Mouse (Mus musculus) lung, embryonic 15.5 days (tissue): Measurements from ENCODE around the gene Nasp. TPM values are rescaled to one million over a fixed set of nuclear protein-coding genes. Genes with fewer than 3 reads are reported as not detected.

ENCODE experiments used
- ATAC-seq: fragments of 200-750 bp; cut with Nextera tagmentation; 2 replicates; pipeline ENCODE4 v1.8.0; 2017; ENCODE audit warnings: moderate number of reproducible peaks, borderline replicate concordance; ENCODE audit not compliant: low FRiP score, low TSS enrichment; ENCODE audit errors: extremely low read depth
- H3K27ac ChIP-seq: fragments of 300-500 bp; sonication (generic); 2 replicates; pipeline ENCODE4 v1.5.1; 2015; ENCODE audit warnings: moderate library complexity, mild to moderate bottlenecking, inconsistent platforms
- H3K27me3 ChIP-seq: fragments of 300-500 bp; sonication (generic); 2 replicates; pipeline ENCODE4 v1.6.1; 2015; ENCODE audit warnings: inconsistent platforms
- H3K36me3 ChIP-seq: fragments of 300-500 bp; sonication (generic); 2 replicates; pipeline ENCODE4 v1.6.1; 2015; ENCODE audit warnings: inconsistent platforms
- H3K4me1 ChIP-seq: fragments of 300-500 bp; sonication (generic); 2 replicates; pipeline ENCODE4 v1.6.1; 2015; ENCODE audit warnings: inconsistent platforms
- H3K4me2 ChIP-seq: fragments of 300-500 bp; sonication (generic); 2 replicates; pipeline ENCODE4 v1.6.1; 2015; ENCODE audit warnings: inconsistent platforms, mild to moderate bottlenecking, moderate library complexity
- H3K4me3 ChIP-seq: fragments of 300-500 bp; sonication (generic); 2 replicates; pipeline ENCODE4 v1.5.1; 2015; ENCODE audit warnings: mild to moderate bottlenecking, inconsistent platforms
- H3K9ac ChIP-seq: fragments of 300-500 bp; sonication (generic); 2 replicates; pipeline ENCODE4 v1.6.1; 2015; ENCODE audit warnings: inconsistent platforms
- H3K9me3 ChIP-seq: fragments of 300-500 bp; sonication (generic); 2 replicates; pipeline ENCODE4 v1.6.1; 2016; ENCODE audit warnings: inconsistent platforms
- WGBS: fragments of 180-500 bp; shearing (Covaris S2); methylation state at CpG from one replicate; pipeline ENCODE4 v1.1.7; 2015; 5-methylcytosine and 5-hydroxymethylcytosine counted together
- polyA plus RNA-seq: library from polyadenylated mRNA; unstranded; fragments of >200 nt; fragmentation: Nextera tagmentation; extraction: Ambion mirVana; gene quantifications from 2 replicates; pipeline ENCODE4 v1.2.1, GENCODE M21; 2015

Gene Nasp
- polyA plus RNA-seq, 1 experiment from 2014 or later: 131 TPM

DNA sequence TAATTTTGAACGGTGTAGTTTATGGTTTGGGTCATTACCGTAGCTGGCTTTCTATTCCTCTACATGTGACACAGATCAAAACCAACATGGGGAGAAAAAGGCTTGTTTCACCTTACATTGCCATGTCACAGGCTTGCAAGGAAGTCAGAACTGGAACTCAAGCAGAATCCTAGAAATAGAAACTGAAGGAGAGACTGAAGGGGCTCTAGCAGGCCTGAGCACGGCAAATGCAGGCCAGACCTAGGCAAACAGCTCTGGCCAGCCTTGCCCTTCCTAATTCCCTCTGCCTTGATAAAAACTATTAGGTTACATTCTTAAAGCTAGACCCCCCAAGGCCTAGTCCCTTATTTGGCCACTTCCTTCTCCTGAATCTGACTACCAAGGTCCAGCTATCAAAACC lies 27.9 kb upstream of the Nasp start:
- WGBS: 55% methylated on average over 3 of the region's 3 CpGs
- Histone ChIP-seq H3K9ac (no peak overlapping the region), H3K4me3 (no peak overlapping the region), H3K4me1 (peaks cover 11% of the 10 kb centered on the region; the same call in 1 of the 2 replicates), H3K36me3 (no peaks in the 10 kb centered on the region), H3K27me3 (no peaks in the 10 kb centered on the region), H3K4me2 (no peak overlapping the region), H3K27ac (no peak overlapping the region), H3K9me3 (no peaks in the 10 kb centered on the region)
- ATAC-seq: no peak

DNA sequence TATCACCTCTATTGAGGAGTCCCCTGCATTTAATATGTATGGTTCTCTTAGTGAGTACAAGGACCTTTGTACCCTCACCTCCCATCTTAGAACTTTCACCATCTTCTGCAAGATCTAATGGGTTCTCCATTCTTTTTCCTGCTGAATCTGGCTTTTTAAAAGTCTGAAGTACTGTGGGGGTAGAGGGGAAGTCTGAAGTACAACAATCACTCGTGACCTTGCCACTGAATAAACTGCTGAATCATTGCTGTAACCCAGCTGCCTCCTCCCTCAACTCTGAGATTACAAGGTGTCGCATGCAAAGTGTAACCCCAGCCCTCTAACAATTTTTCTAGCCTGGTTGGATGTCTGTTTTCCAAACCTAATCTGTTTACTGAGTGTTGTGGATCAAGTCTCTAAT lies 27.4 kb upstream of the Nasp start:
- no peak for ATAC-seq
- Histone ChIP-seq H3K36me3 (no peaks in the 10 kb centered on the region), H3K4me1 (peaks cover 13% of the 10 kb centered on the region), H3K27me3 (no peaks in the 10 kb centered on the region), H3K9me3 (no peaks in the 10 kb centered on the region), H3K27ac (no peak overlapping the region), H3K4me2 (no peak overlapping the region), H3K4me3 (no peak overlapping the region), H3K9ac (no peak overlapping the region)
- WGBS: 37% methylated on average over 2 of the region's 2 CpGs

DNA sequence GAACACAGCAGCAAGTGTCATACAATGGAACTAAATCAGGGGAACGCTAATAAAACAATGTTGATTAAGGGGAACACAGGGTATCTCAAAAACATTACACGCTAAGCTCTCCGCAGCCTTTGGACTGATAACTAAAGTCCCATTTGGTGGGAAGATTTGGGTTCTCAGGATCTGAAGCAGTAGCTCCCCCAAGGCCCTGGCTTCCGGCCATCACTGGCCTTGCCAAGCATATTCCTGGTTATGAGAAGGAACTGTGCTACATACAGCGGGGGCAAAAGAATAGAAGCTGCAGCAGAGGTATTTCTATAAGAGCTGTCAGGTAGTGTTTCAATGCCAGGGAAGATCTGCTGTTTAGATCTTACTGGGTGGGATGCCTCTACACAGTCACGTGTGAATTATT lies 25.5 kb upstream of the Nasp start:
- H3K36me3 ChIP-seq: peaks cover 8% of the 10 kb centered on the region; the same call in 1 of the 2 replicates
- no peak overlapping the region for H3K27ac ChIP-seq
- H3K9me3 ChIP-seq: no peaks in the 10 kb centered on the region
- no peaks in the 10 kb centered on the region for H3K27me3 ChIP-seq
- H3K4me2 ChIP-seq: no peak overlapping the region
- ATAC-seq: no peak
- peaks cover 17% of the 10 kb centered on the region for H3K4me1 ChIP-seq
- 75% methylated on average over 6 of the region's 6 CpGs for WGBS
- no peak overlapping the region for H3K4me3 ChIP-seq
- no peak overlapping the region for H3K9ac ChIP-seq

DNA sequence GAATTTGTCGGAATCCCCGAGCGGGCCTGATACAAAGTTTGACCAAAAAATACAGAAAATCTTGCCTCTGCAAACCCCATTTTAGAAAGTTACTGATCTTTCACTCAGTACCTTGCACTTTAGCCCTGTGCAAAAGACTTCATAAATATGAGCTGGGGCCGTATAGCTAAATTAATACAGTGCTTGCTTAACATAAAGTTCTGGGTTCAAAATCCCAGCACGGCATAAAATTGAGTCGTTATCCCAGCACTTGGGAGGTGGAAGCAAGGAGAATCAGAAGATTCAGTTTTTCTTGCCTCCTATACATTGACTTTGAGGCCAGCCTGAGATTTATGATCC lies 24.0 kb upstream of the Nasp start:
- ATAC-seq: peak; percentile 8; the same call in 1 of the 2 replicates
- peaks cover 19% of the 10 kb centered on the region; the same call in 1 of the 2 replicates for H3K36me3 ChIP-seq
- H3K27ac ChIP-seq: no peak overlapping the region
- no peaks in the 10 kb centered on the region for H3K27me3 ChIP-seq
- peak overlapping the region; percentile 90 for H3K4me3 ChIP-seq
- no peaks in the 10 kb centered on the region for H3K9me3 ChIP-seq
- peak overlapping the region; percentile 61 for H3K4me2 ChIP-seq
- peak overlapping the region; percentile 96 for H3K9ac ChIP-seq
- peaks cover 20% of the 10 kb centered on the region for H3K4me1 ChIP-seq
- WGBS: 9% methylated on average over 6 of the region's 6 CpGs

DNA sequence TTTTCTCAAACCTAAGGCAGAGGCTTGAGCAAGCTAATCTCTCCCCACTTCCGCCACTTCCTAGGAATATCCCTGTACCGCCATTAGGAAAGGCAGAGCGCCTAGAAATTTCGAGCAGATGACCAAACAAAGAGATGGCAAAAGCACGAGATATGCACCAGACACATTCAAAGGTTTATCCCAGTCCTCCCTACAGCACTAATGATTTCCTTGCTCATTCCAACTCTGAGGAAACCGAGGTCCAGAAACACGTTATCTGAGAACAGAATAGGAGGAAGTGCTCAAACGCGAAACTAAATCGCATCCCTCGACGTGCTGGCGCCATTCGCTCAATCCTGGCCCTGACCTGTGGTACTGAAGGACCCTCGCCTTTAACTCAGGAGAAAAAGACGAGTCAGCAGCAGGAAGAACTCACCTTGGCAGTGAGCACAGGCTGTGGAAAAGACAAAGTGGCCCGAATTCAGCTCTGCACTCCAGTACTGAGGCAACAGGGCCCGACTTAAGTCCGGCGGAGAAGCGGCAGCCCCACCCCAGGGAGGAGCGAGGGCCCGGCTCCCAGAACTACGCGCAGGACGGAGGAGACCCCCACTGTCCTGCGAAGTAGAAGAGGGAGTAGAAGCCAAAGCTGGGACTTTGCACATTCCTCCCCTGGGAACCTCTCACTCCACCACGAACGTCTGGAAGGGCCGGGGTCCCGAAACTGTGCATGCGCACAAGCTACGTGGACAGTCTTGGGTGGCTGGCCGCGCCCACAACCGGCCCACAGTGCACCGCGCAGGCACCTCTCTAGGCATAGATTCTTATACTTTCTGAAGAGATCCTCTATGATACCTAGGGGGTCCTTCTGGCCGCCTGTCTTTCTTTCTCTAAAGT lies 23.4 kb upstream of the Nasp start, which contains the start of gene Akr1a1:
Gene Akr1a1 (minus strand): TSS at position 757 of the 873 bp plus-strand sequence.
- under 1% methylated on average over 39 of the region's 39 CpGs for WGBS

DNA sequence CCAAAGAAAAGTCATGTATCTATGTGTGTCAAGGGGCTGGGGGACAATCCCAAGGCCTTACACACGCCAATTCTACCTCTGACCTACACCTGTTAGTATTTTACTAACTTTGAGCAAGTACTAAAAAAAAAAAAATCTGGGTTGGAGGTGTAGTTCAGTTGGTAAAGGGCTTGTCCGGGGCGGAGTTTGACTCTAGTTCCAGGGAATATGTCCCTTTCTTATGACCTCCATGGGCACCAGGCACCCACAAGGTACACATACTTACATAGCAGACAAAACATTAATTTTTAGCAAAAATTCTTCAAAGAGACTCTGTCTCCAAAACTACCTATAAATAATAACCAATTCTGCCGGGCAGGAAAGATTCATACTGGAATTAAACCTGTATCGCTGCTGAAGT lies 22.6 kb upstream of the Nasp start:
- Histone ChIP-seq H3K4me2 (peak overlapping the region; percentile 61), H3K4me3 (peak overlapping the region; percentile 90), H3K27ac (peak overlapping the region; percentile 94), H3K36me3 (peaks cover 25% of the 10 kb centered on the region; the same call in 1 of the 2 replicates), H3K4me1 (peaks cover 23% of the 10 kb centered on the region), H3K9ac (peak overlapping the region; percentile 96), H3K9me3 (no peaks in the 10 kb centered on the region), H3K27me3 (no peaks in the 10 kb centered on the region)
- 24% methylated on average over 5 of the region's 5 CpGs for WGBS
- ATAC-seq: no peak

More for the DNA sequence above, 23.4 kb upstream of the Nasp start, which contains the start of gene Akr1a1:
- H3K27me3 ChIP-seq: no peaks in the 10 kb centered on the region
- H3K9me3 ChIP-seq: no peaks in the 10 kb centered on the region
- peak within 1 kb of the TSS; percentile 90 for H3K4me3 ChIP-seq
- peaks cover 19% of the 10 kb centered on the region; the same call in 1 of the 2 replicates for H3K36me3 ChIP-seq
- H3K4me1 ChIP-seq: peaks cover 20% of the 10 kb centered on the region
- H3K9ac ChIP-seq: peak within 1 kb of the TSS; percentile 96
- H3K4me2 ChIP-seq: peak within 1 kb of the TSS; percentile 61
- peak within 1 kb of the TSS; percentile 94 for H3K27ac ChIP-seq
- ATAC-seq: peak; percentile 99

DNA sequence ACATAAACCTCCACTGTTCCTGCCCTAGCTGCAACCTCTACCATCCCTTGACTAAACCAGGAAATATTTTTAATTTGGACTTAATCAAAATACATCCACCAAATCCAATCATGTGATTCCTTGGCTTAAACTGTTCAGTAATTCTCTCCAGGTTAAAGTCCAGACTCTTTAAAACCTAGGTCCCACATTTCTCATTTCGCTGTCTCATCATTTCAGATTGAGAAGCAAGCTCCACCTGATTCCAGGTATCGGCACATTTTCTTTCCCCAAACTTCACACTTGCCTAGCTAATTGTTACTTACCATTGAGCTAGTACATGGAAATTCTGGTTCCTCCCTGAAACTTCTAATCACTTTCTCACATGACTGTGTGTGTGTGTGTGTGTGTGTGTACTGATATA lies 21.7 kb upstream of the Nasp start:
- H3K4me1 ChIP-seq: peaks cover 24% of the 10 kb centered on the region
- no peaks in the 10 kb centered on the region for H3K27me3 ChIP-seq
- no peak overlapping the region; the same call in 1 of the 2 replicates for H3K4me3 ChIP-seq
- peak overlapping the region; percentile 61 for H3K4me2 ChIP-seq
- 98% methylated on average over 2 of the region's 2 CpGs for WGBS
- peaks cover 33% of the 10 kb centered on the region for H3K36me3 ChIP-seq
- H3K27ac ChIP-seq: no peak overlapping the region
- no peak overlapping the region for H3K9ac ChIP-seq
- no peaks in the 10 kb centered on the region for H3K9me3 ChIP-seq
- no peak for ATAC-seq

DNA sequence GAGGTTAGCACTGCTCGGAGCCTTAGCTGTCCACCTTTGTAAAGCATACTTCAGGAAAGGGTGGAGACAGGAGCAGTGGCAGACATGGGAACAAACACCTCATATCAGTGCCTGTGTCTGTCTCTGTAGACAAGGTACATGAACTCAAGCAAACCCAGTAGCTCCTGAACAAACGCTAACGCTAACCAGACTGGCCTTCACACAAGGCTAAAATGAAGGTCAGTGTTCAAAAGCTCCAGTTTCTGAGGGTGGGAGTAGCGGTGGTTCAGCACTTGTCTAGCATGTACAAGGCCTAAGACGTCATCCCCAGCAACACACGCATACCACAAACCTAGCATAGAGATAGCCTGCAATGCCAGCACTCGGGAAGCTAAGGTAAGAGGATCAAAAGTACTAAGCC lies 17.9 kb upstream of the Nasp start:
- no peaks in the 10 kb centered on the region for H3K9me3 ChIP-seq
- H3K4me2 ChIP-seq: no peak overlapping the region
- no peak overlapping the region for H3K4me3 ChIP-seq
- H3K4me1 ChIP-seq: peaks cover 24% of the 10 kb centered on the region
- no peak overlapping the region for H3K9ac ChIP-seq
- ATAC-seq: no peak
- WGBS: 79% methylated on average over 7 of the region's 7 CpGs
- no peaks in the 10 kb centered on the region for H3K27me3 ChIP-seq
- no peak overlapping the region for H3K27ac ChIP-seq
- peaks cover 62% of the 10 kb centered on the region for H3K36me3 ChIP-seq

DNA sequence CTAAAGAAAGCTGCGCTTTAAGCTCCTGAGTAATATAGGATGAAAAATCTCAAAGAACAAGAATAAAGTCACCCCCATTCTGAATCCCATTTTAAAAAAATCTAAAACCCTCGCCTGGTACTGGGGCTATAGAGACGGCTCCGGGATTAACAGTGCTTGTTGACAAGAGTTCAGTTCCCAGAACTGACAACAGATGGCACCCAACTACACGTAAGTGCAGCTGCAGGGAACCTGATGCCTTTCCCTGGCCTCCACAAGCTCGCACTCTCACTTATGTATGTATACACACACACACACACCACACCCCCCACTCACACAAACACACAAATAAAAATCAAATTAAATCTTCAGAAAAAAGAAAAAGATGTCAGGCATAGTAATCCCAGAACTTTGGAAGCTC lies 16.6 kb upstream of the Nasp start:
- Histone ChIP-seq H3K4me3 (no peak overlapping the region), H3K4me2 (no peak overlapping the region), H3K27me3 (no peaks in the 10 kb centered on the region), H3K9ac (no peak overlapping the region), H3K9me3 (no peaks in the 10 kb centered on the region), H3K4me1 (peaks cover 14% of the 10 kb centered on the region; the same call in 1 of the 2 replicates), H3K36me3 (peaks cover 70% of the 10 kb centered on the region), H3K27ac (no peak overlapping the region)
- WGBS: 55% methylated on average over 6 of the region's 6 CpGs
- ATAC-seq: no peak

DNA sequence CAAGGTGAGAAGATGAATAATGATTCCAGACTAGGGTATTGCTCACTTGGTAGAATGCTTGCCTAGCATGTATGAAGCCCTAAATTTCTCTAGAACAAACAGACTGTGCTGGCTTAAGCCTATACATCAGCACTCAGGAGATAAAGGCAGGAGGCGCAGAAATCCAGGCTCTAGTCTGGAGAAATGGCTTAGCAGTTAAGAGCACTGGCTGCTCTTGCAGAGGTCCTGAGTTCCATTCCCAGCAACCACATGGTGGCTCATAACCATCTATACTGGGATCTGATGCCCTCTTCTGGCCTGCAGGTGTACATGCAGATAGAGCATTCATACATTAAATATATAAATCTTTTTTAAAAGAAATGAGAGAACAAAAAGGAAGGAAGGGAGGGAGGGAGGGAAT lies 14.3 kb upstream of the Nasp start:
- Histone ChIP-seq H3K9ac (no peak overlapping the region), H3K27ac (no peak overlapping the region), H3K4me3 (no peak overlapping the region), H3K9me3 (no peaks in the 10 kb centered on the region), H3K4me1 (0 out of 2 replicates have a peak, but pooled peaks cover 4% of the 10 kb centered on the region), H3K36me3 (peaks cover 76% of the 10 kb centered on the region), H3K27me3 (no peaks in the 10 kb centered on the region), H3K4me2 (no peak overlapping the region)
- 93% methylated on average over 1 of the region's 1 CpGs for WGBS
- no peak for ATAC-seq

DNA sequence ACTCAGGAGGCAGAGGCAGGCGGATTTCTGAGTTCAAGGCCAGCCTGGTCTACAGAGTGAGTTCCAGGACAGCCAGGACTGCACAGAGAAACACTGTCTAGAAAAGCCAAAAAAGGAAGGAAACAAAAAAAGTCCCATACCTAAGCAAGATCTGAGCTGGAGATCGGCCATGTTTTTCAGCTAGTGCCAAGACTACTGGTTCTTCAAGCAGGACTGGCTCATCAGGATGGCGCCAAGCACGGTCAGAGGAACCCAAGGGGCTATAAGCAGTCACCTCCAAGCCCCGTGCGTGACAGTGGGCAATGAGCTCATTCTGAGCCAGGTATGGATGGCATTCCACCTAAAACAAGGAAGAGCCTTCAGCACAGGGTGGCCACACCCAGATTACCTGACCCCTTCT lies 11.1 kb upstream of the Nasp start:
- Histone ChIP-seq H3K4me3 (no peak overlapping the region), H3K9me3 (no peaks in the 10 kb centered on the region), H3K27me3 (no peaks in the 10 kb centered on the region), H3K4me2 (no peak overlapping the region), H3K9ac (no peak overlapping the region), H3K36me3 (peaks cover 90% of the 10 kb centered on the region), H3K4me1 (no peaks in the 10 kb centered on the region), H3K27ac (no peak overlapping the region)
- ATAC-seq: no peak
- WGBS: 93% methylated on average over 6 of the region's 6 CpGs

DNA sequence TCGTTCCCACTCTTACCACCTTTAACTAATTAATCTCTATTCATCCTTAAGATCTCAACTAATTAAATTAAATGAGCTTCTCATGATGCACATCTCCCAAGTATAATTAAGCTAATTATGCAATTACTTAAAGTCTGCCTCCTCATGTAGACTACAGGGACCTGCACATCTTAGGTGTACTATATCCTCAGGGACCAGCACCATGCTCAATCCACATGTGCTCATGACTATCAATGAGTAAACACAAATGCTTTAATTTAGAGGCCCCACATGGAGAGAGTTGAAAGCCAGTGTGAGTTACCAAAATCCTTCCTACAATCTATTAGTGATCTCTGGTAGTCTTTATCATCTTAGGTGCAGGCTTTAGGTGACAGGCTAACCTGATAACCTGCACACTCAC lies 7.5 kb upstream of the Nasp start:
- Histone ChIP-seq H3K4me1 (no peaks in the 10 kb centered on the region), H3K27me3 (no peaks in the 10 kb centered on the region), H3K9me3 (no peaks in the 10 kb centered on the region), H3K36me3 (peaks cover 68% of the 10 kb centered on the region), H3K27ac (no peak overlapping the region), H3K4me2 (no peak overlapping the region), H3K4me3 (no peak overlapping the region), H3K9ac (no peak overlapping the region)
- WGBS: 85% methylated on average over 1 of the region's 1 CpGs
- ATAC-seq: no peak
